Mouse (Mus musculus) lung, adult 2 months (tissue): ENCODE results near the gene Cdx4. TPM values are rescaled to one million over a fixed set of nuclear protein-coding genes. Genes with fewer than 3 reads are reported as not detected.

Experiments used
- DNase-seq: peaks from one replicate; pipeline ENCODE4 v3.0.0; 2022
- H3K4me1 ChIP-seq: fragments of 200-500 bp; 2 replicates; pipeline ENCODE4 v1.6.1; 2011; ENCODE audit warnings: low read length; ENCODE audit not compliant: control insufficient read depth, insufficient read depth
- H3K4me3 ChIP-seq: fragments of 200-500 bp; replicated peaks from 2 replicates; pipeline ENCODE3; 2011; ENCODE audit warnings: low read depth, mild to moderate bottlenecking, control low read depth, low read length; ENCODE audit errors: extremely low read depth
- CTCF ChIP-seq: fragments of 200-500 bp; IDR thresholded peaks from 2 replicates; pipeline ENCODE4 v1.5.1; 2011; ENCODE audit warnings: mild to moderate bottlenecking, low read length, control low read depth; ENCODE audit not compliant: insufficient read depth
- POLR2A ChIP-seq: fragments of 200-500 bp; IDR thresholded peaks from 2 replicates; pipeline ENCODE4 v1.6.1; 2011; ENCODE audit warnings: low read depth, mild to moderate bottlenecking, control low read depth, low read length, borderline replicate concordance; ENCODE audit errors: extremely low read depth
- WGBS: fragments of 180-500 bp; shearing (Covaris S2); methylation state at CpG from one replicate; pipeline ENCODE4 v1.1.7; 2018; 5-methylcytosine and 5-hydroxymethylcytosine counted together
- polyA plus RNA-seq: library from polyadenylated mRNA; depleted of rRNA; stranded (reverse); fragments of >200 nt; gene quantifications from 2 replicates; pipeline ENCODE4 v1.2.3, GENCODE M21; 2012

The Cdx4 gene
- polyA plus RNA-seq, 1 experiment, result not detected

GRCm38 (mm10) chrX:103325900-103326299, 4.7 kb downstream of the Cdx4 start:
- no peak for TF ChIP-seq CTCF
- TF ChIP-seq POLR2A, result no peak
- Histone ChIP-seq H3K4me3 (no peak overlapping the region), H3K4me1 (no peaks in the 10 kb centered on the region)
- WGBS, result 69% methylated on average over 3 of the region's 3 CpGs
- no peak for DNase-seq

- Histone ChIP-seq H3K4me3 (no peak overlapping the region), H3K4me1 (no peaks in the 10 kb centered on the region)
- no peak for DNase-seq
- WGBS, result 61% methylated on average over 8 of the region's 8 CpGs
- no peak for TF ChIP-seq CTCF
- TF ChIP-seq POLR2A, result no peak
Measured at GRCm38 (mm10) chrX:103329386-103329785, 8.2 kb downstream of the Cdx4 start.

- 33% methylated on average over 5 of the region's 5 CpGs for WGBS
- Histone ChIP-seq H3K4me3 (no peak overlapping the region), H3K4me1 (no peaks in the 10 kb centered on the region)
- TF ChIP-seq POLR2A (no peak), CTCF (no peak)
- no peak for DNase-seq
Measured at GRCm38 (mm10) chrX:103331125-103331858, 10.1 kb downstream of the Cdx4 start.

- WGBS, result 67% methylated on average over 3 of the region's 3 CpGs
- no peaks in the 10 kb centered on the region for H3K4me1 ChIP-seq
- no peak overlapping the region for H3K4me3 ChIP-seq
- TF ChIP-seq POLR2A (no peak), CTCF (no peak)
- DNase-seq, result no peak
Measured at GRCm38 (mm10) chrX:103341369-103342113, 20.3 kb downstream of the Cdx4 start.

- no peak for DNase-seq
- no peaks in the 10 kb centered on the region for H3K4me1 ChIP-seq
- TF ChIP-seq CTCF (no peak), POLR2A (no peak)
- peak overlapping the region; percentile 77 for H3K4me3 ChIP-seq
- 46% methylated on average over 5 of the region's 5 CpGs for WGBS
Measured at GRCm38 (mm10) chrX:103355784-103356183, 34.6 kb downstream of the Cdx4 start.

- DNase-seq, result peak; percentile 34
- Histone ChIP-seq H3K4me3 (peak within 1 kb of the TSS; percentile 77), H3K4me1 (no peaks in the 10 kb centered on the region)
- peak; percentile 11; the same call in 1 of the 2 replicates for TF ChIP-seq POLR2A
- TF ChIP-seq CTCF, result no peak
- 23% methylated on average over 34 of the region's 34 CpGs for WGBS
Measured at GRCm38 (mm10) chrX:103356287-103356686, 35.1 kb downstream of the Cdx4 start, which contains the start of gene Chic1. Chic1 (plus strand) TSS chrX:103356476.

- TF ChIP-seq CTCF (no peak), POLR2A (no peak)
- Histone ChIP-seq H3K4me3 (peak overlapping the region; percentile 77), H3K4me1 (no peaks in the 10 kb centered on the region)
- WGBS, result 25% methylated on average over 24 of the region's 24 CpGs
- no peak for DNase-seq
Measured at GRCm38 (mm10) chrX:103356761-103357236, 35.6 kb downstream of the Cdx4 start.

GRCm38 (mm10) chrX:103366201-103366600, 45.0 kb downstream of the Cdx4 start:
- no peaks in the 10 kb centered on the region for H3K4me1 ChIP-seq
- WGBS, result 58% methylated on average over 5 of the region's 5 CpGs
- H3K4me3 ChIP-seq, result no peak overlapping the region
- DNase-seq, result no peak
- TF ChIP-seq POLR2A, result no peak
- no peak for TF ChIP-seq CTCF

- no peak overlapping the region for H3K4me3 ChIP-seq
- TF ChIP-seq CTCF (no peak), POLR2A (no peak)
- 73% methylated on average over 3 of the region's 3 CpGs for WGBS
Measured at GRCm38 (mm10) chrX:103368650-103369049, 47.5 kb downstream of the Cdx4 start.

More at GRCm38 (mm10) chrX:103368650-103369049, 47.5 kb downstream of the Cdx4 start:
- H3K4me1 ChIP-seq, result no peaks in the 10 kb centered on the region
- no peak for DNase-seq
